Mouse (Mus musculus) common myeloid progenitor, adult 5-6 weeks (primary cell): ENCODE data around the gene Vmn2r77. TPM values are rescaled to one million over a fixed set of nuclear protein-coding genes. Genes with fewer than 3 reads are reported as not detected.
"Not testable (repeated sequence)": the region's sequence is repeated elsewhere in the genome, so short reads cannot be mapped to it uniquely, and the experiment has no call there.

Source experiments
- ATAC-seq: replicated peaks from 2 replicates; pipeline ENCODE4 v1.8.0; 2016; ENCODE audit warnings: low read depth, mild to moderate bottlenecking, moderate TSS enrichment, inconsistent platforms; ENCODE audit not compliant: poor library complexity, severe bottlenecking
- total RNA-seq: library from RNA; stranded (forward); fragments of 200-1000, 187-1606 nt; gene quantifications from 2 replicates; pipeline ENCODE4 v1.2.3, GENCODE M21; 2017

The Vmn2r77 gene
- total RNA-seq, result not detected in 2 replicates

- no peak for ATAC-seq
These were observed at the start of gene Vmn2r77 for GRCm38 (mm10) chr7:86794727-86795126. Vmn2r77 (plus strand) TSS chr7:86795027.

GRCm38 (mm10) chr7:86760751-86761150, 34.1 kb upstream of the Vmn2r77 start:
- no peak for ATAC-seq

GRCm38 (mm10) chr7:86764628-86765027, 30.2 kb upstream of the Vmn2r77 start:
- no peak for ATAC-seq

- no peak for ATAC-seq
These were observed 23.2 kb upstream of the Vmn2r77 start for GRCm38 (mm10) chr7:86771621-86772020.

- ATAC-seq, result no peak
These were observed 19.1 kb upstream of the Vmn2r77 start, which contains the start of gene Folh1 for GRCm38 (mm10) chr7:86775617-86776325. Folh1 (minus strand) TSS chr7:86775943.

- ATAC-seq, result not testable (repeated sequence)
These were observed 20.4 kb downstream of the Vmn2r77 start for GRCm38 (mm10) chr7:86815241-86815640.

- not testable (repeated sequence) for ATAC-seq
These were observed 20.9 kb downstream of the Vmn2r77 start for GRCm38 (mm10) chr7:86815716-86816115.

- ATAC-seq, result no peak
These were observed 21.6 kb downstream of the Vmn2r77 start for GRCm38 (mm10) chr7:86816466-86816865.

Other genes starting within 250 kb of the Vmn2r77 start
- not detected in 2 replicates for gene Olfr295, start 211.2 kb upstream of the Vmn2r77 start, total RNA-seq
- not detected in 2 replicates for gene Olfr294, start 178.4 kb upstream of the Vmn2r77 start, total RNA-seq
- not detected in 2 replicates for gene Olfr293, start 146.0 kb upstream of the Vmn2r77 start, total RNA-seq
- gene Olfr292, start 106.7 kb upstream of the Vmn2r77 start, total RNA-seq, result not detected in 2 replicates
- gene Folh1, start 19.1 kb upstream of the Vmn2r77 start, total RNA-seq, result not detected in 2 replicates
- gene Vmn2r78, start 120.1 kb downstream of the Vmn2r77 start, total RNA-seq, result not detected in 2 replicates
- not detected in 2 replicates for gene Vmn2r79, start 201.1 kb downstream of the Vmn2r77 start, total RNA-seq